Mouse (Mus musculus) limb, embryonic 11.5 days (tissue): ENCODE measurements around the gene Slc4a4. TPM values are rescaled to one million over a fixed set of nuclear protein-coding genes. Genes with fewer than 3 reads are reported as not detected.

Experiments used
- ATAC-seq: fragments of 200-750 bp; cut with Nextera tagmentation; 2 replicates; pipeline ENCODE4 v1.8.0; 2017; ENCODE audit warnings: low read depth; ENCODE audit not compliant: insufficient number of reproducible peaks, low FRiP score, low TSS enrichment
- DNase-seq: peaks from one replicate; pipeline ENCODE4 v3.0.0-alpha.2; 2015; ENCODE audit warnings: low spot score
- H3K27ac ChIP-seq: fragments of 300-500 bp; sonication (generic); replicated peaks from 2 replicates; pipeline ENCODE4 v1.5.1; 2014; ENCODE audit warnings: low read depth, mild to moderate bottlenecking, low read length
- H3K27me3 ChIP-seq: fragments of 300-500 bp; sonication (generic); 2 replicates; pipeline ENCODE4 v1.6.1; 2014; ENCODE audit warnings: mild to moderate bottlenecking, low read length, mixed read lengths; ENCODE audit not compliant: control insufficient read depth, insufficient read depth
- H3K36me3 ChIP-seq: fragments of 300-500 bp; sonication (generic); 2 replicates; pipeline ENCODE4 v1.6.1; 2014; ENCODE audit warnings: mild to moderate bottlenecking, low read length, moderate library complexity, mixed read lengths; ENCODE audit not compliant: control insufficient read depth, insufficient read depth
- H3K4me1 ChIP-seq: fragments of 300-500 bp; sonication (generic); 2 replicates; pipeline ENCODE4 v1.6.1; 2014; ENCODE audit warnings: low read length, mixed read lengths; ENCODE audit not compliant: control insufficient read depth, insufficient read depth
- H3K4me2 ChIP-seq: fragments of 300-500 bp; sonication (generic); 2 replicates; pipeline ENCODE4 v1.6.1; 2014; ENCODE audit warnings: low read depth, mild to moderate bottlenecking, moderate library complexity; ENCODE audit not compliant: severe bottlenecking
- H3K4me3 ChIP-seq: fragments of 300-500 bp; sonication (generic); 2 replicates; pipeline ENCODE4 v1.5.1; 2014; ENCODE audit warnings: low read depth, low read length
- H3K9ac ChIP-seq: fragments of 300-500 bp; sonication (generic); 2 replicates; pipeline ENCODE4 v1.6.1; 2014; ENCODE audit warnings: mild to moderate bottlenecking, low read length
- H3K9me3 ChIP-seq: fragments of 300-500 bp; sonication (generic); 2 replicates; pipeline ENCODE4 v1.6.1; 2016; ENCODE audit warnings: low read length; ENCODE audit not compliant: control insufficient read depth
- WGBS: fragments of 180-500 bp; shearing (Covaris S2); extraction: QIAGEN DNeasy Blood & Tissue Kit; methylation state at CpG from one replicate; pipeline ENCODE4 v1.1.7; 2014; 5-methylcytosine and 5-hydroxymethylcytosine counted together
- polyA plus RNA-seq: library from polyadenylated mRNA; unstranded; fragments of >200 nt; fragmentation: Nextera tagmentation; extraction: Ambion mirVana; gene quantifications from 2 replicates; pipeline ENCODE4 v1.2.1, GENCODE M21; 2014

Slc4a4 gene
- polyA plus RNA-seq, 1 experiment from 2014 or later: 1.9 TPM

- no peak overlapping the region for H3K4me3 ChIP-seq
- no peaks in the 10 kb centered on the region for H3K27me3 ChIP-seq
- H3K9me3 ChIP-seq: no peaks in the 10 kb centered on the region
- WGBS: 82% methylated on average over 3 of the region's 3 CpGs
- DNase-seq (peak; percentile 12), ATAC-seq (no peak)
- H3K4me1 ChIP-seq: no peaks in the 10 kb centered on the region
- no peak overlapping the region for H3K4me2 ChIP-seq
- H3K36me3 ChIP-seq: no peaks in the 10 kb centered on the region
- H3K27ac ChIP-seq: no peak overlapping the region
- no peak overlapping the region for H3K9ac ChIP-seq
These were observed 1.1 kb upstream of the Slc4a4 start for GRCm38 (mm10) chr5:88885503-88885902.

- 49% methylated on average over 5 of the region's 5 CpGs for WGBS
- no peaks in the 10 kb centered on the region for H3K4me1 ChIP-seq
- peak overlapping the region; percentile 69 for H3K4me3 ChIP-seq
- no peaks in the 10 kb centered on the region for H3K9me3 ChIP-seq
- ATAC-seq (no peak), DNase-seq (peak; percentile 19)
- no peak overlapping the region for H3K27ac ChIP-seq
- no peaks in the 10 kb centered on the region for H3K36me3 ChIP-seq
- no peak overlapping the region; the same call in 1 of the 2 replicates for H3K4me2 ChIP-seq
- no peaks in the 10 kb centered on the region for H3K27me3 ChIP-seq
- H3K9ac ChIP-seq: no peak overlapping the region
These were observed 674 bp upstream of the Slc4a4 start for GRCm38 (mm10) chr5:88885944-88886343.

DNA sequence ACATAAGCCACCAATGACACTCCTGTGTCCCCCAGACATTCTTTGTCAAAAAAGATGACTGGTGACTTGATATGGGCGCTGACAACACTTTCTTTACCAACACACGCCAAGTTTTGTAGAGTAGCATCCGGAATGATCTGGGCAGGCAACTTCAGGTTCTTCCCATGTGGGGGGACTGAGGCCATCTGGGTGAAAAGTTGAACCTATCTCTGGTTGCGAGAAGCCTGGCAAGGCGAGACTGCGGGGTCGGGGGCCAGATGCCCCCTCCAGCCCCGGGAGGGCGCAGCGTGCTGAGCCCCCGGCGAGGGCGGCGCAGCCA lies 310 bp upstream of the Slc4a4 start:
- ATAC-seq (no peak), DNase-seq (no peak)
- H3K9me3 ChIP-seq: no peaks in the 10 kb centered on the region
- H3K27ac ChIP-seq: no peak overlapping the region
- no peaks in the 10 kb centered on the region for H3K27me3 ChIP-seq
- H3K4me3 ChIP-seq: peak overlapping the region; percentile 69
- H3K4me2 ChIP-seq: peak overlapping the region; percentile 86
- H3K4me1 ChIP-seq: no peaks in the 10 kb centered on the region
- H3K9ac ChIP-seq: peak overlapping the region; percentile 83
- WGBS: under 1% methylated on average over 14 of the region's 14 CpGs
- no peaks in the 10 kb centered on the region for H3K36me3 ChIP-seq

DNA sequence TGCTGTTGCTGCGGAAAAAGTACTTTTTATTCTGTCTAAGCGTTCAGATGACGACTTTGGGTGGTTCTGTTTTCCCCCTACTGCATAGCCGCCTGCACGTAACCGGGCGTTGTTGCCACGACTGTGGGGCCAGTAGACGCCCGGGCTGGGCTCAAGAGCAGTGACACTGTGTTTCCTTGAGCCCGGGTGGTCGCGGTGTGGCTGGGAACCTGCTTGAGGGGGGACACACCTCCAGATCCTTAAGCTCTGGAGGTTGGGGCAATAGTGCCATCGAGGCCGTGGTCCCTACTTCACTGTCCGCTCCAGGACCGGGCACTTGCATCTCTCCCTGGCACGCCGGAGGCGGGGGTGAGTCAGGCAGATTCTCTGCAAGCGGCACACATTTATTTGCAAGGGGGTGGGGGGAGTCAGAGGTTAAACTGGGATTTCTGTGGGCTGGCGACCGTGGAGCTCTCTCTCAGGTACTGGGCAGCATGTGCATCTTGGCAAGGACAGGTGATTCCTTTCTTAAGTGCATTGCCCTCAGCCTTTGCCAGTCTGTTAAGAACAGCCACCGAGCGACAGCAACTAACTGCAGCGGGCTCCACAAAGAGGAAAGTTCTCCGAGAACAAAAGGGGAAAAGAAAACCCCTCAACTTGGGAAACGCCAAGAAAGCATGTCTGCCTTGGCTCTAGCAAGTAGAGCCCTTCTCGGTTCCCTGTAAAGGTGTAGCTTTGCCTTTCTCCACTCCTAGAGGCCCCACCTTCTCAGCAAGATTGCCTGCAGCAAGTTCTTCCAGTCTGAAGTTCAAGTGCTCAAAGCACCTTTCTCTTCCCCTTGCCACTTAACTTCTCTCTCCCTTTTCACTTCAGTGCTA lies 1.2 kb downstream of the Slc4a4 start:
- Histone ChIP-seq H3K9me3 (no peaks in the 10 kb centered on the region), H3K4me3 (peak overlapping the region; percentile 69), H3K4me1 (no peaks in the 10 kb centered on the region), H3K27ac (no peak overlapping the region), H3K36me3 (no peaks in the 10 kb centered on the region), H3K4me2 (peak overlapping the region; percentile 86), H3K27me3 (no peaks in the 10 kb centered on the region), H3K9ac (peak overlapping the region; percentile 83)
- DNase-seq: peak; percentile 58
- ATAC-seq: peak; percentile 57; the same call in 1 of the 2 replicates
- 2% methylated on average over 29 of the region's 29 CpGs for WGBS

DNA sequence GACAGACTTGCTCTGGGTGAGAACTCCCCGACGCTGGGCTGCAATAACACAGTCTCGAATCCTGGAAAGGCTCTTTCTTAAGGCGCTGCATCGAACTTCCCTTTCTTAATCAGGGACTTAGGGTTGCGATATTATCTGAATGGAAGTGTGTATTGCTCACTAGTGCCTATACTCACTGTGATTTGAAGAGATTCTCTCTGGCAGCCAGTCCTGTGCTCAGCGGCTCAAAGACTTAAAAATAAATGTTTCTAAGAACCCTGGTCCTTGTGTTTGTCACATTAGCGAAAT lies 1.7 kb downstream of the Slc4a4 start:
- Histone ChIP-seq H3K27ac (no peak overlapping the region), H3K9ac (no peak overlapping the region)

GRCm38 (mm10) chr5:88889326-88889725 lies 2.7 kb downstream of the Slc4a4 start:
- Histone ChIP-seq H3K9me3 (no peaks in the 10 kb centered on the region), H3K4me2 (no peak overlapping the region), H3K27me3 (no peaks in the 10 kb centered on the region), H3K36me3 (no peaks in the 10 kb centered on the region), H3K4me1 (no peaks in the 10 kb centered on the region), H3K27ac (no peak overlapping the region), H3K4me3 (no peak overlapping the region), H3K9ac (no peak overlapping the region)
- 31% methylated on average over 4 of the region's 4 CpGs for WGBS
- ATAC-seq (no peak), DNase-seq (no peak)

More for the DNA sequence above, 1.7 kb downstream of the Slc4a4 start:
- no peaks in the 10 kb centered on the region for H3K4me1 ChIP-seq
- no peaks in the 10 kb centered on the region for H3K36me3 ChIP-seq
- no peaks in the 10 kb centered on the region for H3K9me3 ChIP-seq
- WGBS: 47% methylated on average over 8 of the region's 8 CpGs
- DNase-seq (no peak), ATAC-seq (no peak)
- H3K4me2 ChIP-seq: peak overlapping the region; percentile 86
- no peaks in the 10 kb centered on the region for H3K27me3 ChIP-seq
- H3K4me3 ChIP-seq: 0 out of 2 replicates have a peak overlapping the region, but pooled peaks have one; percentile 69

- DNase-seq (no peak), ATAC-seq (no peak)
- Histone ChIP-seq H3K27me3 (no peaks in the 10 kb centered on the region), H3K4me2 (no peak overlapping the region), H3K36me3 (no peaks in the 10 kb centered on the region), H3K9ac (no peak overlapping the region), H3K4me3 (no peak overlapping the region), H3K4me1 (no peaks in the 10 kb centered on the region), H3K9me3 (no peaks in the 10 kb centered on the region), H3K27ac (no peak overlapping the region)
- WGBS: 91% methylated on average over 4 of the region's 4 CpGs
These were observed 3.5 kb downstream of the Slc4a4 start for GRCm38 (mm10) chr5:88890146-88890545.

DNA sequence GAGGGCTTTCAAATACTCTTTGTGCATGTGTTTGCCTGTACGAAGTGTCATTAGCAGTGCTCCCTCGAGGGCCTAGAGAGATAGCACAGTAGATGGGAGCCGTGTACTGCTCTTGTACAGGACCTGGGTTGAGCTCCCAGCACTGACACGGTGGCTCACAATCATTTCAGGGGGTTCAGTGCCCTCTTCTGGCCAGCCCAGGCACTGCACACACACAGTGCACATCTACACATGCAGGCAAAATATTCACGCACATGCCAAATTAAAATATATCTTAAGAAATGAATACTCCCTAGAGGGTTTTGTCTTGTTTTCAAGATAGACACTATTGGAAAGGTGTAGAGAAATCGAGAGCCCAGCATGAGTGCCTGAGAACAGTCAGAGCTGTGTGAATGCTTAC lies 10.0 kb downstream of the Slc4a4 start:
- ATAC-seq (no peak), DNase-seq (no peak)
- H3K4me3 ChIP-seq: no peak overlapping the region
- no peak overlapping the region for H3K4me2 ChIP-seq
- no peaks in the 10 kb centered on the region for H3K27me3 ChIP-seq
- no peaks in the 10 kb centered on the region for H3K36me3 ChIP-seq
- H3K9me3 ChIP-seq: no peaks in the 10 kb centered on the region
- no peaks in the 10 kb centered on the region for H3K4me1 ChIP-seq
- H3K9ac ChIP-seq: no peak overlapping the region
- 90% methylated on average over 6 of the region's 6 CpGs for WGBS
- H3K27ac ChIP-seq: no peak overlapping the region

DNA sequence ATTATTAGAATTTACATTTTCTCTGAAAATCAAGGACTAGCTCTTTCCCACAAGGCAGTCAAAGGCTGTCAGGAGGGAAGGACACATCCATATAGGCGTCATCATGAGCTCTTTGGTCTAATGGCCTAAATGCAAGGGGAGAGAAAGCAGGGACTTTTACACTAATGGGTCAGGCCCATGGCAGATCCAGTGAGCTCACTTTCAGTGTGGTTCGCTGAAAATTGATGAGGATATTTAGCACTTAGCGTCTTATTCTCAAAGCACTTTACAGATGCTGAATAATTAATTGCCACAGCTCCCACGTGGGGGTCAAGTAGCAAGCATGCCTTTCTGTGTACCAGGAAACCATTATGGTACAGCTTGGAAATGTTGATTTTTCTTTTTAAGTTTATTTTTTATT lies 16.5 kb downstream of the Slc4a4 start:
- H3K27ac ChIP-seq: no peak overlapping the region
- no peak overlapping the region for H3K4me2 ChIP-seq
- no peaks in the 10 kb centered on the region for H3K27me3 ChIP-seq
- H3K9me3 ChIP-seq: no peaks in the 10 kb centered on the region; the same call in 1 of the 2 replicates
- DNase-seq: no peak
- H3K36me3 ChIP-seq: no peaks in the 10 kb centered on the region
- no peak for ATAC-seq
- no peak overlapping the region for H3K9ac ChIP-seq
- 57% methylated on average over 4 of the region's 4 CpGs for WGBS
- H3K4me1 ChIP-seq: no peaks in the 10 kb centered on the region
- no peak overlapping the region for H3K4me3 ChIP-seq
